Mouse (Mus musculus) adrenal gland, postnatal 14 days (tissue): ENCODE measurements around the gene Tle3. TPM values are rescaled to one million over a fixed set of nuclear protein-coding genes. Genes with fewer than 3 reads are reported as not detected.
A peak's percentile ranks its signal among the peaks of the same experiment; 100 is the strongest.

Source experiments
- DNase-seq: peaks from one replicate; pipeline ENCODE4 v3.0.0; 2021; ENCODE audit warnings: mixed read lengths
- total RNA-seq: library from RNA; stranded (reverse); gene quantifications from 2 replicates; pipeline ENCODE4 v1.2.3, GENCODE M21; 2021

The Tle3 gene
- total RNA-seq, 1 experiment from 2014 or later: 98.9 TPM

- DNase-seq: no peak
These were observed 4.5 kb downstream of the Tle3 start for GRCm38 (mm10) chr9:61376650-61377049.

GRCm38 (mm10) chr9:61377706-61378479, 5.7 kb downstream of the Tle3 start:
- peak; percentile 29 for DNase-seq

GRCm38 (mm10) chr9:61378516-61378915, 6.3 kb downstream of the Tle3 start:
- DNase-seq: peak; percentile 31

GRCm38 (mm10) chr9:61379016-61379634, 7.0 kb downstream of the Tle3 start:
- DNase-seq: no peak

- DNase-seq: no peak
These were observed 8.3 kb downstream of the Tle3 start for GRCm38 (mm10) chr9:61380258-61381062.

- DNase-seq: no peak
These were observed 8.9 kb downstream of the Tle3 start for GRCm38 (mm10) chr9:61381063-61381408.

GRCm38 (mm10) chr9:61381445-61381844, 9.3 kb downstream of the Tle3 start:
- no peak for DNase-seq

- no peak for DNase-seq
These were observed 10.5 kb downstream of the Tle3 start for GRCm38 (mm10) chr9:61382595-61383186.

- no peak for DNase-seq
These were observed 11.9 kb downstream of the Tle3 start for GRCm38 (mm10) chr9:61384101-61384500.

GRCm38 (mm10) chr9:61384646-61385443, 12.7 kb downstream of the Tle3 start:
- DNase-seq: no peak

- DNase-seq: no peak
These were observed 13.6 kb downstream of the Tle3 start for GRCm38 (mm10) chr9:61385753-61386152.

- no peak for DNase-seq
These were observed 14.1 kb downstream of the Tle3 start for GRCm38 (mm10) chr9:61386314-61386713.

GRCm38 (mm10) chr9:61387797-61388196, 15.6 kb downstream of the Tle3 start:
- no peak for DNase-seq

- DNase-seq: no peak
These were observed 16.0 kb downstream of the Tle3 start for GRCm38 (mm10) chr9:61388214-61388613.

- DNase-seq: no peak
These were observed 16.7 kb downstream of the Tle3 start for GRCm38 (mm10) chr9:61388689-61389403.

GRCm38 (mm10) chr9:61389404-61389701, 17.2 kb downstream of the Tle3 start:
- no peak for DNase-seq

- peak; percentile 72 for DNase-seq
These were observed 19.6 kb downstream of the Tle3 start for GRCm38 (mm10) chr9:61391570-61392337.

- DNase-seq: no peak
These were observed 20.1 kb downstream of the Tle3 start for GRCm38 (mm10) chr9:61392338-61392620.

GRCm38 (mm10) chr9:61393161-61393560, 21.0 kb downstream of the Tle3 start:
- DNase-seq: no peak

- no peak for DNase-seq
These were observed 21.7 kb downstream of the Tle3 start for GRCm38 (mm10) chr9:61393847-61394246.

GRCm38 (mm10) chr9:61395071-61395470, 22.9 kb downstream of the Tle3 start:
- no peak for DNase-seq
